Comparison of ENCODE assay signal across 7 mouse cellular contexts in the genomic region with DNA sequence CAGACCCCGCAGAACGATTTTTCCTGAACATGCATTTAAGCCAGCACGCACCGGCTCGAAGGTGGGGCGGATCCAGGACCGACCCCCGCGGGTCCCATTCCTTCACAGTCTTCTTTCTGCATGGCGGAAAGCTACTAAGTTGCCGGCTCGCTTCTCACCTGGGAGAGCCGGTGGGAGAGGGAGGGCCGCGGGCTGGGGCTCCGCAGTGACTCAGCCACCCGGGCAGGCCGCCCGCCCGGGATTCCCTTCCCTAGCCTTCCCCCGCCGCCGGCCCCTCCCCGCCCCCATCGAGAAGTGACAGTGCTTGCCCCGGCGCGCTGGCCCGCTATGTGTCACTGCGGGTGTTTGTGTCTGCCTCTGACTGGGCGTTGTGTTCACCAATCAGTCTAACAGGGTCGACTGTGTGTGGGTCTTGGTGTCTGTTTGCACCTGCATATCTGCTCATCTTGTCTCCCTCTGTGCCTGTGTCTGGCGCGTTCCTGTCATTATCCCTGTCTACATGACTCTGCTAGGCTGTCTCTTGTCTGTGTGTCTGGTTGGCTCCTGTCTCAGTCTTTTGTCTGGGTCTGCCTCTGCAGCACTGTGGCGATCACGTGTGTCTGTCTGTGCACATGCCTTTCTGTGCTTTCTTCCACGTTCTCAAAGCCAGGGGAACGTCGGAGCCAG. TPM values are rescaled to one million over a fixed set of nuclear protein-coding genes. Genes with fewer than 3 reads are reported as not detected.
A peak's percentile ranks its signal among the peaks of the same experiment; 100 is the strongest.
DNase-seq lines count a peak whose midpoint lies in the region; ATAC-seq lines count a peak whose summit lies in the region.

No protein-coding gene starts in this region.

- WGBS in forebrain, embryonic 10.5 days = under 1% methylated on average over 39 of the region's 39 CpGs

- H3K4me3 ChIP-seq in forebrain, embryonic 10.5 days = peak overlapping the region; percentile 79

- H3K36me3 ChIP-seq in forebrain, embryonic 10.5 days (replicated peaks) = peaks cover 44% of the 10 kb centered on the region
- H3K36me3 ChIP-seq in splenic B cell, adult 2 months (ENCODE audit: control insufficient read depth, insufficient read depth, low read length, poor library complexity, severe bottlenecking) = no peaks in the 10 kb centered on the region

- H3K27ac ChIP-seq in forebrain, embryonic 10.5 days = peak overlapping the region; percentile 99

- no peaks in the 10 kb centered on the region for H3K27me3 ChIP-seq in forebrain, embryonic 10.5 days (ENCODE audit: poor library complexity, severe bottlenecking)
- H3K27me3 ChIP-seq in splenic B cell, adult 2 months (ENCODE audit: control insufficient read depth, insufficient read depth, low read length, poor library complexity, severe bottlenecking) = no peaks in the 10 kb centered on the region

- ATAC-seq in megakaryocyte progenitor cell, adult 5-6 weeks (replicated peaks; ENCODE audit: poor library complexity) = peak; percentile 5

- DNase-seq in ES-CJ7 (ENCODE audit: low read depth, low spot score) = peak; percentile 49
- DNase-seq in adrenal gland, postnatal 10 days = peak; percentile 92
- DNase-seq in forebrain, embryonic 10.5 days (ENCODE audit: extremely low spot score, low spot score) = peak; percentile 68
- DNase-seq in heart, postnatal 36 days = peak; percentile 73 to 82
- peak; percentile 70 to 75 for DNase-seq in left cerebral cortex, postnatal 25 days (ENCODE audit: low spot score in 2 of 2)
- peak; percentile 71 for DNase-seq in splenic B cell, adult 2 months (ENCODE audit: low read depth, low spot score)

- intact Hi-C loops in heart, postnatal 36 days (cut with DNase I) = loop anchor here (10.0 kb wide), 2 partner anchors 583 to 823 kb away; a partner anchor contains a TSS
- intact Hi-C loops in left cerebral cortex, postnatal 25 days (cut with DNase I) = no loop called here

- H3K4me1 ChIP-seq in forebrain, embryonic 10.5 days = peaks cover 99% of the 10 kb centered on the region

- no peaks in the 10 kb centered on the region for H3K9me3 ChIP-seq in forebrain, embryonic 10.5 days

RNA-seq across cellular contexts. Expression of a gene that starts 1.8 kb away (rescaled TPM):
- 10 to 100 TPM; 49.0 to 53.4 TPM for total RNA-seq in adrenal gland, postnatal 10 days (2021)
- polyA plus RNA-seq in forebrain, embryonic 10.5 days (2016; fragmentation: Nextera tagmentation; extraction: Ambion mirVana) = 31.7 TPM in 2 replicates
- total RNA-seq in heart, postnatal 36 days (2021) = 10 to 100 TPM; 26.1 to 29.1 TPM
- 10 to 100 TPM; 23.3 to 25.3 TPM for total RNA-seq in left cerebral cortex, postnatal 25 days (2021)
- total RNA-seq in megakaryocyte progenitor cell, adult 5-6 weeks (2015) = 10.4 and 11.7 TPM in 2 replicates
- total RNA-seq in megakaryocyte progenitor cell, adult 5-6 weeks (2017) = 1.8 and 2.9 TPM in 2 replicates

RNA-seq across cellular contexts. Expression of a gene that starts 13.6 kb away (rescaled TPM):
- 10 to 100 TPM; 29.1 to 33.0 TPM for total RNA-seq in adrenal gland, postnatal 10 days (2021)
- polyA plus RNA-seq in forebrain, embryonic 10.5 days (2016; fragmentation: Nextera tagmentation; extraction: Ambion mirVana) = 23.3 and 23.4 TPM in 2 replicates
- total RNA-seq in heart, postnatal 36 days (2021) = 10 to 100 TPM; 23.3 to 29.6 TPM
- total RNA-seq in left cerebral cortex, postnatal 25 days (2021) = 1 to 10 TPM; 3.6 to 3.8 TPM
- 0.07 and 0.42 TPM in 2 replicates for total RNA-seq in megakaryocyte progenitor cell, adult 5-6 weeks (2015)
- total RNA-seq in megakaryocyte progenitor cell, adult 5-6 weeks (2017) = 0.12 TPM in 1 of 2 replicates, not detected in the other

RNA-seq across cellular contexts. Expression of a gene that starts 16.2 kb away (rescaled TPM):
- total RNA-seq in adrenal gland, postnatal 10 days (2021) = 10 to 100 TPM; 32.4 to 38.9 TPM
- 47.3 and 54.6 TPM in 2 replicates for polyA plus RNA-seq in forebrain, embryonic 10.5 days (2016; fragmentation: Nextera tagmentation; extraction: Ambion mirVana)
- 10 to 100 TPM; 29.6 to 31.8 TPM for total RNA-seq in heart, postnatal 36 days (2021)
- 10 to 100 TPM; 35.9 to 41.3 TPM for total RNA-seq in left cerebral cortex, postnatal 25 days (2021)
- total RNA-seq in megakaryocyte progenitor cell, adult 5-6 weeks (2015) = 15.4 and 16.6 TPM in 2 replicates
- 34.2 and 50.3 TPM in 2 replicates for total RNA-seq in megakaryocyte progenitor cell, adult 5-6 weeks (2017)

RNA-seq across cellular contexts. Expression of a gene that starts 16.4 kb away (rescaled TPM):
- 100 to 1,000 TPM; 124 to 138 TPM for total RNA-seq in adrenal gland, postnatal 10 days (2021)
- polyA plus RNA-seq in forebrain, embryonic 10.5 days (2016; fragmentation: Nextera tagmentation; extraction: Ambion mirVana) = 131 and 136 TPM in 2 replicates
- 100 to 1,000 TPM; 101 to 103 TPM for total RNA-seq in heart, postnatal 36 days (2021)
- total RNA-seq in left cerebral cortex, postnatal 25 days (2021) = 100 to 1,000 TPM; 105 to 109 TPM
- 114 and 125 TPM in 2 replicates for total RNA-seq in megakaryocyte progenitor cell, adult 5-6 weeks (2015)
- 146 and 205 TPM in 2 replicates for total RNA-seq in megakaryocyte progenitor cell, adult 5-6 weeks (2017)

RNA-seq across cellular contexts. Expression of a gene that starts 42.5 kb away (rescaled TPM):
- 100 to 1,000 TPM in 1 of 2 experiments, 10 to 100 TPM in 1; 93.8 to 128 TPM for total RNA-seq in adrenal gland, postnatal 10 days (2021)
- 40.7 and 44.9 TPM in 2 replicates for polyA plus RNA-seq in forebrain, embryonic 10.5 days (2016; fragmentation: Nextera tagmentation; extraction: Ambion mirVana)
- 10 to 100 TPM; 21.8 to 22.8 TPM for total RNA-seq in heart, postnatal 36 days (2021)
- 100 to 1,000 TPM; 449 to 474 TPM for total RNA-seq in left cerebral cortex, postnatal 25 days (2021)
- 17.0 and 22.4 TPM in 2 replicates for total RNA-seq in megakaryocyte progenitor cell, adult 5-6 weeks (2015)
- 19.9 and 38.2 TPM in 2 replicates for total RNA-seq in megakaryocyte progenitor cell, adult 5-6 weeks (2017)

Comparison
In these comparisons a context has a peak if more than half of its experiments do, and no peak if none do; other contexts are left out.
1. Peak in every context shown above with its lines: DNase-seq, ATAC-seq, H3K4me3 ChIP-seq and H3K27ac ChIP-seq.
2. RNA of a gene that starts 13.6 kb away (total RNA-seq): 29.1 to 33.0 TPM in adrenal gland, postnatal 10 days and 23.3 to 29.6 TPM in heart, postnatal 36 days; 3.6 to 3.8 TPM in left cerebral cortex, postnatal 25 days and 0.07 to 0.42 TPM in megakaryocyte progenitor cell, adult 5-6 weeks; every median in the first group is over 4 times any median in the second.